Mouse (Mus musculus): ENCODE data around the gene Pzp. TPM values are rescaled to one million over a fixed set of nuclear protein-coding genes. Genes with fewer than 3 reads are reported as not detected.

Pzp gene
- polyA plus RNA-seq, 1 experiment = not detected

DNA sequence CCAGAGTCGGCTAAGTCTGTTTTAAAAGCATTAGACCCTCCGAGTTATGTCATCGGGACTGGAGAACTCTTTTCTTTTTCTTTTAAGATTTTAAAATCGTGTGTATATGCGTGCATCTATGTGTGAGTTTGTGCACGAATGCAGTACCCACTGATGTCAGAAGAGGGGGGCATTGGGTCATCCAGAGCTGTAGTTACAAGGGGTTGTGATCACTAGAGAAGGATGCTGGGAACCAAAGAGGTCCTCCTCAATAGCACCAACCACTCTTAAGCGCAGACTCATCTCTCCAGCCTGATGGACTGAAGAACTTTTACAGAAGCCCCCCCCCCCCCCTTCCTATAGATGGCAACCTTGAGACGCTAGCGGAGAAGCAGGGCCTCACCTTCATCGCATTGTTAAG is 36.4 kb downstream of the Pzp start:
- Histone ChIP-seq H3K9me3 (peaks cover 9% of the 10 kb centered on the region), H3K27me3 (replicated peaks) (peaks cover 2% of the 10 kb centered on the region), H3K4me1 (no peaks in the 10 kb centered on the region), H3K4me3 (replicated peaks) (no peak overlapping the region), H3K36me3 (replicated peaks; ENCODE audit: low read length) (no peaks in the 10 kb centered on the region)
- no peak for TF ChIP-seq GATA1 (IDR thresholded peaks at IDR 0.05; ENCODE audit: borderline replicate concordance, low read length)
- TF ChIP-seq FLI1 (IDR thresholded peaks at IDR 0.05; ENCODE audit: low read length) = no peak

GRCm38 (mm10) chr6:128487736-128488135 is 38.8 kb downstream of the Pzp start:
- no peak for TF ChIP-seq FLI1 (IDR thresholded peaks at IDR 0.05; ENCODE audit: low read length)
- TF ChIP-seq GATA1 (IDR thresholded peaks at IDR 0.05; ENCODE audit: borderline replicate concordance, low read length) = no peak
- H3K36me3 ChIP-seq (replicated peaks; ENCODE audit: low read length) = no peaks in the 10 kb centered on the region
- H3K4me3 ChIP-seq (replicated peaks) = no peak overlapping the region
- H3K27me3 ChIP-seq (replicated peaks) = peaks cover 2% of the 10 kb centered on the region
- peaks cover 9% of the 10 kb centered on the region for H3K9me3 ChIP-seq
- H3K4me1 ChIP-seq = no peaks in the 10 kb centered on the region

GRCm38 (mm10) chr6:128479463-128480454 is 46.8 kb downstream of the Pzp start:
- H3K4me3 ChIP-seq (replicated peaks) = peak overlapping the region; percentile 77
- H3K36me3 ChIP-seq (replicated peaks; ENCODE audit: low read length) = no peaks in the 10 kb centered on the region
- TF ChIP-seq FLI1 (IDR thresholded peaks at IDR 0.05; ENCODE audit: low read length) (no peak), GATA1 (IDR thresholded peaks at IDR 0.05; ENCODE audit: borderline replicate concordance, low read length) (no peak)
- H3K4me1 ChIP-seq = peaks cover 8% of the 10 kb centered on the region
- peaks cover 8% of the 10 kb centered on the region for H3K27me3 ChIP-seq (replicated peaks)
- peaks cover 17% of the 10 kb centered on the region for H3K9me3 ChIP-seq

DNA sequence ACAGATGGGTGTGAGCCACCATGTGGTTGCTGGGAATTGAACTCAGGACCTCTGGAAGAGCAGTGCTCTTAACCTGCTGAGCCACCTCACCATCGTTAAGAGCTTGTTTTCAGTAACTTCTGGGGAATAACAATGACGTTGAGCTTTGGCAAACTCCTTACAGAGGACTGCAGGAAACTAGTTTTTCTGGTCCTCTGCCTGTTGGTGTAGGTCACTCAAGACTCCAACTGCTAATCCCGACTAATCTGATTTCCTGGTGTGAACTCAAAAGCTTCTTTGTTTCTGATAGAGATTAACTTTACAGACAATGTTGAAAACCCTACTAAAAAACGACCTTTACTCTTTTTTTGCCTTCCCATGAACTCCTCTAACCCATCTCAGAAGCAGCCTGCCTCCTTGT is 49.0 kb downstream of the Pzp start:
- TF ChIP-seq GATA1 (IDR thresholded peaks at IDR 0.05; ENCODE audit: borderline replicate concordance, low read length) (no peak), FLI1 (IDR thresholded peaks at IDR 0.05; ENCODE audit: low read length) (no peak)
- H3K9me3 ChIP-seq = peaks cover 32% of the 10 kb centered on the region
- no peaks in the 10 kb centered on the region for H3K36me3 ChIP-seq (replicated peaks; ENCODE audit: low read length)
- H3K4me1 ChIP-seq = peaks cover 8% of the 10 kb centered on the region
- H3K4me3 ChIP-seq (replicated peaks) = no peak overlapping the region
- H3K27me3 ChIP-seq (replicated peaks) = peaks cover 8% of the 10 kb centered on the region

DNA sequence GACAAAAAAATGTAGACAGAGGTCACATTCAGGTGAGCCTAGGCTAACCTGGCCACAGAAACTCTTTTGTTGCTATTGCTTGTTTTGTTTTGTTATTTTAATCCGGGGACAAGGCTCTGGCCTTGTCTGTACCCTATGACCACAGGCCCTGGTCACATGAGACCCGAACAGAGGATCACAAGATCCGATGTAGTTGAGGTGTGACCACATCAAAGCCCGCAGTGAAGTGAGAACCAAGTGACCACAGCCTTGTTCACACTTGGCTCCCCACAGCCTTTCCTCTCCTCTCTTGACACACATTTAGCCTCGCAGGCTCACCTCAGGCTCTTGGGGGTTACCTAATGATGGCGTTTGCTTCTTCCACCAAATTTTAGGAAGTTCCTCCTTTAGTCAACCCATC is 52.4 kb downstream of the Pzp start:
- peaks cover 3% of the 10 kb centered on the region for H3K27me3 ChIP-seq (replicated peaks)
- peaks cover 6% of the 10 kb centered on the region for H3K4me1 ChIP-seq
- no peak overlapping the region for H3K4me3 ChIP-seq (replicated peaks)
- no peaks in the 10 kb centered on the region for H3K36me3 ChIP-seq (replicated peaks; ENCODE audit: low read length)
- peaks cover 36% of the 10 kb centered on the region for H3K9me3 ChIP-seq
- TF ChIP-seq FLI1 (IDR thresholded peaks at IDR 0.05; ENCODE audit: low read length) (no peak), GATA1 (IDR thresholded peaks at IDR 0.05; ENCODE audit: borderline replicate concordance, low read length) (no peak)

DNA sequence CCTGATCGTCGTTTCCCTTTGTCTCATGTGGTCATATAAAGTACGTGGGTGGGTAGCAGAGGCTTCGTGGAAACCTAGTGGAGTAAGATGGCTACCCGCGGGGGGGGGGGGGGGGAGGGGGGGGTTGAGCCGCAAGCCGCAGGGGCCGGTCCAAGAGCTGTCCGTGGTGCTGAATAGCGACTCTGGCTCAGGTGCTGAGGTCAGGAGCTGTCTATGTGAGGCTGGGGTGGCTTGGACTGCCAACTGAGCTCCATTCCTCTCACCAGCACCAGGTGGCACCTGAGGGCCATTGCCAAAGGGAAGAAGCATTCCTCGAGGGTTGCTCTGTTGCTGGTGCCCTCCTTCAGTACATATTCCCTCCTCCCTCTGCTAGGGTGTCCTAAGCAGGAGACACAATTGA is 57.1 kb downstream of the Pzp start:
- Histone ChIP-seq H3K9me3 (peaks cover 16% of the 10 kb centered on the region), H3K4me3 (replicated peaks) (peak overlapping the region; percentile 71), H3K4me1 (peaks cover 8% of the 10 kb centered on the region), H3K27me3 (replicated peaks) (peaks cover 2% of the 10 kb centered on the region), H3K36me3 (replicated peaks; ENCODE audit: low read length) (no peaks in the 10 kb centered on the region)
- TF ChIP-seq GATA1 (IDR thresholded peaks at IDR 0.05; ENCODE audit: borderline replicate concordance, low read length) = no peak
- TF ChIP-seq FLI1 (IDR thresholded peaks at IDR 0.05; ENCODE audit: low read length) = no peak

- peaks cover 11% of the 10 kb centered on the region for H3K9me3 ChIP-seq
- no peaks in the 10 kb centered on the region for H3K36me3 ChIP-seq (replicated peaks; ENCODE audit: low read length)
- H3K4me1 ChIP-seq = peaks cover 8% of the 10 kb centered on the region
- no peak overlapping the region for H3K4me3 ChIP-seq (replicated peaks)
- H3K27me3 ChIP-seq (replicated peaks) = peaks cover 2% of the 10 kb centered on the region
- TF ChIP-seq FLI1 (IDR thresholded peaks at IDR 0.05; ENCODE audit: low read length) = no peak
- TF ChIP-seq GATA1 (IDR thresholded peaks at IDR 0.05; ENCODE audit: borderline replicate concordance, low read length) = no peak
These were observed 59.2 kb downstream of the Pzp start for GRCm38 (mm10) chr6:128467298-128467697.

DNA sequence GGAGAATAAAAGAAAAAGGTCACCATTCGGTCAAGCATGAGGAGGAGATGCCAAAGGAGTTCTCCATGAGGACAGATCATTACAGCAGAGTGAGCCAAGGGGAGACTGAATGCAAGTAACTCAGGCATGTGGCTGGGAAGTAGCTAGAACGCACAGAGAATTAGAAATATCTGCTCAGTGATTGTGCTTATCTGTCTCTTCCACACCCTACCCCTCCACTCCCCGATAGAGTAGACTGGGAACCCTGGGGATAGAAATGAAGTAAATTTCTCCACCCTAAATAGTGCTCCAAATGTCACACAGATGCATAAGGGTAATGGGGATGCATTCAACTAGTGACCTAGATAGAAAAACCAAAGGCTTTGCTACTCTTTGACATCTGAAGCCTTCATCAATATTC is 60.0 kb downstream of the Pzp start:
- Histone ChIP-seq H3K4me1 (peaks cover 9% of the 10 kb centered on the region), H3K9me3 (peaks cover 11% of the 10 kb centered on the region), H3K4me3 (replicated peaks) (no peak overlapping the region), H3K27me3 (replicated peaks) (peaks cover 2% of the 10 kb centered on the region), H3K36me3 (replicated peaks; ENCODE audit: low read length) (no peaks in the 10 kb centered on the region)
- TF ChIP-seq GATA1 (IDR thresholded peaks at IDR 0.05; ENCODE audit: borderline replicate concordance, low read length) = no peak

DNA sequence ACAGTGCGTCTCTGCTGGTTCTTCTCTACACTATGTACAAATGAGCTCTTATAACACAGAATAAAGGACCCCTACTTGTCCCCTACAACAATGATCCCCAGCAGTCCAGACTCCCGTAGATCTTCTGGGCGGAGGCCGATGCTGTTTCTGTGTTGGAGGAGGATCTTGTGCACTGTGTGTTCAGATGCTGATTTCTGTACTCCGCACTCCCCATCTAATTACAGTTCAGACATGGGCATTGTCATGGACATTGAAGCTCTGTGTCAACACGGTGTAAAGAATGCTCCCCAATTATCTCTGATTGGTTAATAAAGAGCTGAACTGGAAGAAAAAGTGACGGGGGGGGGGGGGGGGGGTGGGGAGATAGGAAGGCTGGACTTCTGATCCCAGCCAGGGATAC is 60.5 kb downstream of the Pzp start:
- Histone ChIP-seq H3K4me3 (replicated peaks) (no peak overlapping the region), H3K36me3 (replicated peaks; ENCODE audit: low read length) (no peaks in the 10 kb centered on the region), H3K27me3 (replicated peaks) (peaks cover 2% of the 10 kb centered on the region), H3K9me3 (peaks cover 15% of the 10 kb centered on the region), H3K4me1 (peaks cover 11% of the 10 kb centered on the region)
- TF ChIP-seq FLI1 (IDR thresholded peaks at IDR 0.05; ENCODE audit: low read length) (no peak), GATA1 (IDR thresholded peaks at IDR 0.05; ENCODE audit: borderline replicate concordance, low read length) (no peak)

DNA sequence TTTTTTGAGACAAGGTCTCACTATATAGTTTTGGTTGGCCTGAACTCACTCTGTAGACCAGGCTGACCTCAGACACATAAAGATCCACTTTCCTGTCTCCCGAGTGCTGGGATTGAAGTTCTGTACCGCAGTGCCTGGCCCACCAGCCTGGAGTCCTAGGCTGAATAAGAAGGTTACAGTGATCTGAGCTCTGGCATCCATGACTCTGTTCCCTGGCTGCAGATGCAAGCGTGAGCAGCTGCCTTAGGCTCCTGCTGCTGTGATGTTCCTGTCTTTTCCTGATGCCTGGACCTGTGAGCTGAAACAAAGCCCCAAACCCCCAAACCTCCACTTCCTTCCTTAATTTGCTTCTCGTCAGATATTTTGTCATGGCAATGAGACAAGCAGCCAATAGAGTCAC is 61.5 kb downstream of the Pzp start:
- H3K9me3 ChIP-seq = peaks cover 11% of the 10 kb centered on the region
- TF ChIP-seq FLI1 (IDR thresholded peaks at IDR 0.05; ENCODE audit: low read length) = no peak
- no peak for TF ChIP-seq GATA1 (IDR thresholded peaks at IDR 0.05; ENCODE audit: borderline replicate concordance, low read length)

More for the DNA sequence above, 61.5 kb downstream of the Pzp start:
- Histone ChIP-seq H3K36me3 (replicated peaks; ENCODE audit: low read length) (no peaks in the 10 kb centered on the region), H3K4me1 (peaks cover 11% of the 10 kb centered on the region), H3K27me3 (replicated peaks) (peaks cover 2% of the 10 kb centered on the region), H3K4me3 (replicated peaks) (no peak overlapping the region)
